Mouse (Mus musculus) midbrain, embryonic 14.5 days (tissue): ENCODE measurements around the gene Ripor2. TPM values are rescaled to one million over a fixed set of nuclear protein-coding genes. Genes with fewer than 3 reads are reported as not detected.

Source experiments
- ATAC-seq: fragments of 200-750 bp; cut with Nextera tagmentation; 2 replicates; pipeline ENCODE4 v1.8.0; 2017; ENCODE audit warnings: moderate number of reproducible peaks, moderate library complexity; ENCODE audit not compliant: low FRiP score, low TSS enrichment
- DNase-seq: peaks from one replicate; pipeline ENCODE4 v3.0.0-alpha.2; 2015
- H3K27ac ChIP-seq: fragments of 300-500 bp; sonication (generic); replicated peaks from 2 replicates; pipeline ENCODE4 v1.5.1; 2014; ENCODE audit warnings: mild to moderate bottlenecking, low read depth, low read length, moderate library complexity
- H3K27me3 ChIP-seq: fragments of 300-500 bp; sonication (generic); 2 replicates; pipeline ENCODE4 v1.6.1; 2014; ENCODE audit warnings: low read length, control low read depth, mixed read lengths; ENCODE audit not compliant: control insufficient read depth, insufficient read depth
- H3K36me3 ChIP-seq: fragments of 300-500 bp; sonication (generic); 2 replicates; pipeline ENCODE4 v1.6.1; 2014; ENCODE audit warnings: low read length, control low read depth; ENCODE audit not compliant: control insufficient read depth, insufficient read depth
- H3K4me1 ChIP-seq: fragments of 300-500 bp; sonication (generic); 2 replicates; pipeline ENCODE4 v1.6.1; 2014; ENCODE audit warnings: mild to moderate bottlenecking, antibody characterized with exemption, low read length, control low read depth; ENCODE audit not compliant: control insufficient read depth, insufficient read depth
- H3K4me2 ChIP-seq: fragments of 300-500 bp; sonication (generic); 2 replicates; pipeline ENCODE4 v1.6.1; 2014; ENCODE audit warnings: mild to moderate bottlenecking, low read length, moderate library complexity
- H3K4me3 ChIP-seq: fragments of 300-500 bp; sonication (generic); replicated peaks from 2 replicates; pipeline ENCODE4 v1.5.1; 2014; ENCODE audit warnings: low read depth, low read length
- H3K9ac ChIP-seq: fragments of 300-500 bp; sonication (generic); replicated peaks from 2 replicates; pipeline ENCODE4 v1.6.1; 2014; ENCODE audit warnings: mild to moderate bottlenecking, low read length, moderate library complexity
- H3K9me3 ChIP-seq: fragments of 300-500 bp; sonication (generic); 2 replicates; pipeline ENCODE4 v1.6.1; 2016; ENCODE audit warnings: low read length, control low read depth, mixed read lengths; ENCODE audit not compliant: control insufficient read depth
- WGBS: fragments of 180-500 bp; shearing (Covaris S2); extraction: QIAGEN DNeasy Blood & Tissue Kit; methylation state at CpG from one replicate; pipeline ENCODE4 v1.1.7; 2014; 5-methylcytosine and 5-hydroxymethylcytosine counted together
- polyA plus RNA-seq: library from polyadenylated mRNA; unstranded; fragments of >200 nt; fragmentation: Nextera tagmentation; extraction: Ambion mirVana; gene quantifications from 2 replicates; pipeline ENCODE4 v1.2.1, GENCODE M21; 2014

Gene Ripor2
- polyA plus RNA-seq, 1 experiment from 2014 or later, result 33.4 TPM

GRCm38 (mm10) chr13:24651018-24651417, 69.0 kb downstream of the Ripor2 start:
- Histone ChIP-seq H3K4me3 (no peak overlapping the region), H3K27ac (no peak overlapping the region), H3K9me3 (no peaks in the 10 kb centered on the region), H3K9ac (no peak overlapping the region), H3K36me3 (no peaks in the 10 kb centered on the region), H3K4me1 (peaks cover 29% of the 10 kb centered on the region), H3K27me3 (no peaks in the 10 kb centered on the region), H3K4me2 (no peak overlapping the region)
- ATAC-seq (no peak), DNase-seq (no peak)
- 43% methylated on average over 3 of the region's 3 CpGs for WGBS

GRCm38 (mm10) chr13:24654919-24655635, 73.1 kb downstream of the Ripor2 start:
- no peaks in the 10 kb centered on the region for H3K36me3 ChIP-seq
- ATAC-seq (no peak), DNase-seq (peak; percentile 48)
- no peaks in the 10 kb centered on the region for H3K27me3 ChIP-seq
- no peak overlapping the region for H3K4me3 ChIP-seq
- no peak overlapping the region for H3K9ac ChIP-seq
- no peak overlapping the region for H3K4me2 ChIP-seq
- 51% methylated on average over 12 of the region's 12 CpGs for WGBS
- peak overlapping the region; percentile 76 for H3K27ac ChIP-seq
- no peaks in the 10 kb centered on the region for H3K9me3 ChIP-seq
- peaks cover 26% of the 10 kb centered on the region for H3K4me1 ChIP-seq

- H3K4me2 ChIP-seq, result peak overlapping the region; percentile 42
- H3K4me1 ChIP-seq, result peaks cover 19% of the 10 kb centered on the region; the same call in 1 of the 2 replicates
- DNase-seq, result peak; percentile 84
- no peaks in the 10 kb centered on the region for H3K27me3 ChIP-seq
- peak; percentile 88 for ATAC-seq
- WGBS, result 5% methylated on average over 15 of the region's 15 CpGs
- no peaks in the 10 kb centered on the region for H3K9me3 ChIP-seq
- no peak overlapping the region for H3K4me3 ChIP-seq
- H3K36me3 ChIP-seq, result no peaks in the 10 kb centered on the region
- H3K27ac ChIP-seq, result peak overlapping the region; percentile 78
- H3K9ac ChIP-seq, result no peak overlapping the region
Observed at GRCm38 (mm10) chr13:24656719-24657497, 74.9 kb downstream of the Ripor2 start.

GRCm38 (mm10) chr13:24666763-24667162, 84.8 kb downstream of the Ripor2 start:
- Histone ChIP-seq H3K4me3 (no peak overlapping the region), H3K27ac (no peak overlapping the region), H3K36me3 (peaks cover 3% of the 10 kb centered on the region; the same call in 1 of the 2 replicates), H3K9ac (no peak overlapping the region), H3K9me3 (no peaks in the 10 kb centered on the region), H3K4me1 (no peaks in the 10 kb centered on the region), H3K4me2 (no peak overlapping the region), H3K27me3 (no peaks in the 10 kb centered on the region)
- DNase-seq (no peak), ATAC-seq (no peak)
- 86% methylated on average over 4 of the region's 4 CpGs for WGBS

GRCm38 (mm10) chr13:24668556-24668955, 86.6 kb downstream of the Ripor2 start:
- ATAC-seq (no peak), DNase-seq (no peak)
- Histone ChIP-seq H3K36me3 (peaks cover 19% of the 10 kb centered on the region), H3K27ac (no peak overlapping the region), H3K27me3 (no peaks in the 10 kb centered on the region), H3K4me2 (no peak overlapping the region), H3K9me3 (no peaks in the 10 kb centered on the region), H3K4me1 (no peaks in the 10 kb centered on the region), H3K4me3 (no peak overlapping the region), H3K9ac (no peak overlapping the region)
- WGBS, result 19% methylated on average over 2 of the region's 2 CpGs

GRCm38 (mm10) chr13:24670676-24671075, 88.7 kb downstream of the Ripor2 start:
- ATAC-seq, result no peak

GRCm38 (mm10) chr13:24679027-24679680, 97.2 kb downstream of the Ripor2 start:
- no peak overlapping the region for H3K4me2 ChIP-seq
- no peak overlapping the region for H3K9ac ChIP-seq
- no peaks in the 10 kb centered on the region for H3K4me1 ChIP-seq
- no peak overlapping the region for H3K27ac ChIP-seq
- H3K4me3 ChIP-seq, result no peak overlapping the region
- H3K36me3 ChIP-seq, result peaks cover 58% of the 10 kb centered on the region
- H3K9me3 ChIP-seq, result no peaks in the 10 kb centered on the region
- WGBS, result 31% methylated on average over 15 of the region's 15 CpGs
- ATAC-seq, result no peak
- peak; percentile 51 for DNase-seq
- H3K27me3 ChIP-seq, result no peaks in the 10 kb centered on the region

More at GRCm38 (mm10) chr13:24670676-24671075, 88.7 kb downstream of the Ripor2 start:
- WGBS, result 61% methylated on average over 2 of the region's 2 CpGs
- no peak overlapping the region for H3K27ac ChIP-seq
- H3K9me3 ChIP-seq, result no peaks in the 10 kb centered on the region
- H3K9ac ChIP-seq, result no peak overlapping the region
- H3K4me3 ChIP-seq, result no peak overlapping the region
- DNase-seq, result no peak
- peaks cover 22% of the 10 kb centered on the region for H3K36me3 ChIP-seq
- no peak overlapping the region for H3K4me2 ChIP-seq
- no peaks in the 10 kb centered on the region for H3K27me3 ChIP-seq
- H3K4me1 ChIP-seq, result no peaks in the 10 kb centered on the region

GRCm38 (mm10) chr13:24680951-24681350, 99.0 kb downstream of the Ripor2 start:
- no peak overlapping the region for H3K4me3 ChIP-seq
- H3K4me2 ChIP-seq, result no peak overlapping the region
- no peaks in the 10 kb centered on the region for H3K9me3 ChIP-seq
- H3K27me3 ChIP-seq, result no peaks in the 10 kb centered on the region
- WGBS, result 94% methylated on average over 4 of the region's 4 CpGs
- peaks cover 52% of the 10 kb centered on the region for H3K36me3 ChIP-seq
- no peaks in the 10 kb centered on the region for H3K4me1 ChIP-seq
- H3K27ac ChIP-seq, result no peak overlapping the region
- ATAC-seq (no peak), DNase-seq (no peak)
- no peak overlapping the region for H3K9ac ChIP-seq
